Mouse (Mus musculus): ENCODE data around the gene Slc25a17.

The Slc25a17 gene

DNA sequence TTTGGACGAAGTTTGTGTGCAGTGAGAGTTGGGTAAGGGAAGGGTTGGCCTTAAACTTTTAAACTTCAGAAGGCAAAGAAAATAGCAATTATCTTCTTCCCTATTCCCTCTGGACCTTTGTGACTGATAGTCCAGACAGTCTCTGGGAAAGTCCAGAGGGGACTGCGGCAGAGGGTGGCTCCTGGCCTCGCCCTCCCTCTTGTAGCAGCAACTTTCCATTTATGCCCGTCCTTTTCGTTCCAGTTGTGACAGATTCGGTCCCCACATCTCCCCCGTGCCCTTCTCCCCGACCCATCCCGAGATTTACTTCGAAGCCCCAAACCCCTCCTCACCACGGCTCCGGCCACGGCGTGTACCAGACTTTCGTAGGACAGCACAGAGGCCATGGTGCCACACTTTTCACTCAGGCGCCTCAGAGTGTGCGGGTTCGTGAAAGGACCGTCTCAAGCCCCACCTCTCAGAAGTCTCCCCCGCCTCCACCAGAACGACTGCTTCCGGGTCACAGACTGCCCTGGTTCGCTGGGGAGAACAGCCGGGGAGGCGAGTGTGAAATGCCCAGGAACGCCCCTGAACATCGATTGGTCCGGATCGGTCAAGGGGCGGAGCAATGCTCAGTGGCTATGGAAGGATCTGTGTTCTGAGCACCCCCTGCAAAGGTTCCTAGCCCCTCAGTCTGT lies at the start of gene Slc25a17:
TSS of gene Slc25a17 (minus strand) at position 468 of the 677 bp plus-strand sequence.
- peak; percentile 89 for DNase-seq (ENCODE audit: low spot score)

DNA sequence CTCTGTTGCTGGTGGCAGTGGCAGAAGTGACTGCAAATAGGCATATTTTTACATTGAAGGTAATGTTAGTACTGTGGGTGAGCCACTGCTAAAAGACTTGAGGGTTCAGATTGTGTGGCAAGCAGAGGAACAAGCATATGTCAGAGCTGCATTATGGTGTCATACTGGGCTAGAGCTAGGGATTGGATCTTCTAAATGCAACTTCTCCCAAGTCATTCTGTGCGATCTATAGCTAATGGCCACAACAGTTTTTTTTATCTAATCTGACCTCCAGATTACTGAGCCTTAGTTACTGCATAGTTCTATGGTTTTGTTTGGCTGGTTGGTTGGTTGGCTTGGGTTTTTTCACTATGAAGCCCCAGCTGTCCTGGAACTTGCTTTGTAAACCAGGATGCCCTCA lies 47.6 kb upstream of the Slc25a17 start, which contains the start of gene Dnajb7:
TSS of gene Dnajb7 (minus strand) at position 101 of the 400 bp plus-strand sequence.
- no peak for DNase-seq (ENCODE audit: low spot score)

DNA sequence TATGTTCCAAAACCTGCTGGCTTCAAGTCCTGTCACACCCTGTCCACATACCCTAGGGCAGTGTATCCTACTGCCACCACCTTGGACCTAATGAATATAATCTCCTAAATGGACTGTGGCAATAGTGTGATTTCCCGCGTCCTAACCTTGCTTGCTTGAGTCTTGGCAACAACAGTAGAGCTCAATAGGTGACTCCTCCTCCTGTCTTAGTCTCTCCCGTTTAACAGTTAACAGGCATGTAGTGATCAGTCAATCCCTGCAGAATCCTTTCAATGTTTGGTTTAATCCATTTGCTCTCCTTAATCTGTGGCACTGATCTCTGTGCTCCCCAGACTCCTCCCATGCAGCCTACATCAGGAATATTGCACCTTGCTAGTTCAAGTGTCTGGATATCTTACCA lies 44.4 kb upstream of the Slc25a17 start:
- DNase-seq (ENCODE audit: low spot score) = no peak

DNA sequence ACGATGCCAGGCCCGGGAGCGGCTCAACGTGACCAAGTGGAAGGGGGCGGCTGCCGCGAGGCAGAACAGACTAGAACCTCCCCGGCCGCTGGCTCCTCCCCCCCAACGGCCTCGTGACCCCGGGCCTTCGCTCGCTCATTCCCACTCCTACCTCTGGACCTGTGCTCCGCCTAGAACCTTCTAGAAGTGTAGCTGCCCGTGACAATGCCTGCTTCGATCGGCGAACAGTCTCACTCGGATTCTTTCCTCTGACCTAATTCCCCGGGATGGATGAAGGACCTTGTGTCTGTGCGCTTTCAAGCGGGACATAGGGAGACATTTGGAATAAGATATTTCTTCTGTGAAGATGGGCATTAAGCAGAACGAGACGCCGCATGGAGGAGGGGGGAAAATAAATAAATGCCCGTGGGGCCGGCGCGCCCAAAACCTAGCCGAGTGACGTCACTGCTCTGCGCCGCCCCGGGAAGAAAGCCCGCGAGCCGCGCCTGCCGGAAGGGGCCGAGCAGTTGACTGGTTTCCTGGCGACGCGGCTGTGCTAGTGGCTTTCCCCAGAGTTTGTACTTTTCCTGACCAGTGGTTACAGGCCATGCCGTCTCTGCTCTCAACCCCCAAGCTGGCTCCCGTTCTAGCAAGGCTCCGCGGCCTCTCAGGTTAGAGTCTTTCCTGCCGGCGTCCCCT lies 39.2 kb upstream of the Slc25a17 start, which contains the start of the genes St13 and Xpnpep3:
TSS of gene St13 (minus strand) at position 440 of the 678 bp plus-strand sequence.
TSS of gene Xpnpep3 (plus strand) at position 501 of the 678 bp plus-strand sequence.
- peak; percentile 99 for DNase-seq (ENCODE audit: low spot score)

DNA sequence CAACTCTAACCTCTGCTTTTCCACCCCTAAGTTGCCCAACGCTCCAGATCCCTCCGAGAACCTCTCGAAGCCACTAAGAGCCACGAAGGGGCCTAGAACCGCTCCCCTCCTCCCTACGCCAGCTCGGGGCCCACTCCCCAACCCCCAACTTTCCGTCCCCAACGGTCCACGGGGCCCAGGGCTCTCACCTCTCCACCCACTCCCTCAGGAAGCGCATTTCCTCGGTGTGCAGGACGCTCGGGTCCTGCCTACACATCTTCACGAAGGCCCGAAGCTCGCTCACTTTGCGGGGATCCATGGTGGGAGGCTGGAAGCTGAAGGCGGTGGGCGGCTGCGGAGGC lies 38.7 kb upstream of the Slc25a17 start:
- DNase-seq (ENCODE audit: low spot score) = no peak

DNA sequence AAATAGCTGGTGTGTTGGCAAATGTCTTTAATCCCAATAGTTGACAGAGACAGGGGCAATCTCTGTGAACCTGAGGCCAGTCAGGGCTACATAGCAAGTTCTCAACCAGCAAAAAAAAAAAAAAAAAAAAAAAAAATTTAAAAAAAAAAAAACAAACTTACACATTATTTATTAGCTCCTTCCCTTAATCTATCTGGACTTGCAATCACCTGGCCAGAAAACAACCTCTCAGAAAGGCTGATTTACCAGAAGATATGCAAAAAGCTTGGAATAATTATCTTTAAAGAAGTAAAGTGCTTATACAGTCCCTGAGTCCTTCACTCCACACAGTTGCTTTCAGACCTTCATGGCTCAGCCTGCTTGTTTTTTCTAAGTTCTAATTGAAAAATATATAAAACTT lies 37.6 kb upstream of the Slc25a17 start:
- DNase-seq (ENCODE audit: low spot score) = no peak

DNA sequence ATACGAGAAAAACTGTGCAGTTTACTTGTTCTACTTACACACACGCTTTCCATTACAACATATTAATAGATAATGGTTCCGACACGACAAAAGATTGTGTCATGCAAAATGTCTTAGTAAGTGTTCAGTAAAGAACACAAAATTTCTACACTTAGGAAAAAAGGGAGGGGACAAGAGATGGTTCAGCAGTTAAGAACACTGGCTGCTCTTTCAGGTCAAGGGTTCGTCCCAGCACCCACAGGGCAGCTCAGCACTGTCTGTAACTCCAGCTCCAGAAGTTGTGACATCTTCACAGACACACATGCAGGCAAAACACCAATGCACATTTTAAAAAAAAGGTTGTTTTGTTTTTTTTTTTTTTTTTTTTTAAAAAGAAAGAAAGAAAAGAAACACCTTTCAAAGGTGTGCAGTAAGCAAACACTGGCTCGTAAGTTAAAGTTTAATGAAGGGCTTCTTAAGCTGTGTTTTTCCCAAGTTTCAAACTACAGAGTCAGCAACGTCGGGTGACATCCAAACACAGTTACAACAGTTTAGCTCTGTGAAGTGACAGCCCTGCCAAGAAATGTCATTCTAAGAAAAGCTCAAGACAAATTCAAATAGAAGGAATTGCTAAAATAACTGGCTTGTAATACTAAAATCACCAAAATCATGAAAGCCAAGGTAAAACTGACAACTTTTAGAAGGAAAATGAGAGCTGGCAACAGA lies 33.8 kb upstream of the Slc25a17 start:
- DNase-seq (ENCODE audit: low spot score) = no peak

DNA sequence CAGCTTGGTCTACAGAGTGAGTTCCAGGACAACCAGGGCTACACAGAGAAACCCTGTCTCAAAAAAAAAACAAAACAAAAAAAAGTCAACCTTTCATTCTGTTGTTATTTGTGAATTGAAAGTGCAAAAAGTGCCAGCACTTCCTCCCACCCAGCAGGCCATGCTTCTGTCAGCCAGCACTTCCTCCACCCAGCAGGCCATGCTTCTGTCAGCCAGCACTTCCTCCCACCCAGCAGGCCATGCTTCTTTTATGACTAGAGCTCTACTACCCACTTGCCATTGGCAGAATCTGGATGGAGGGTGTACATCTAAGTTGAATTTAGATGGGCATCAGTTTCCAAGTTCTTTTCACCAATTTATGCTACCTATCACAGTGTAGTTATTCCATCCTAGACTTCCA lies 32.4 kb upstream of the Slc25a17 start:
- no peak for DNase-seq (ENCODE audit: low spot score)

DNA sequence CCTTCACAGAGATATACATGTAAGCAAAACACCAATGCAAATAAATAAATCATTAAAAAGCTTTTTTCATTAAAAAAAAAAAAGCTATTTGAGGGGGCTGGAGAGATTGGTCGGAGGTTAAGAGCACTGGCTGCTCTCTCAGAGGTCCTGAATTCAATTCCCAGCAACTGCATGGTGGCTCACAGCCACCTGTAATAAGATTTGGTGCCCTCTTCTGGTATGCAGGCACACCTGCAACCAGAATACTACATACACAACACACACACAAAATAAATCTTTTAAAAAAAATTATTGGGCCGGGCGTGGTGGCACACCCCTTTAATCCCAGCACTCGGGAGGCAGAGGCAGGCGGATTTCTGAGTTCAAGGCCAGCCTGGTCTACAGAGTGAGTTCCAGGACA lies 25.7 kb upstream of the Slc25a17 start:
- no peak for DNase-seq (ENCODE audit: low spot score)

DNA sequence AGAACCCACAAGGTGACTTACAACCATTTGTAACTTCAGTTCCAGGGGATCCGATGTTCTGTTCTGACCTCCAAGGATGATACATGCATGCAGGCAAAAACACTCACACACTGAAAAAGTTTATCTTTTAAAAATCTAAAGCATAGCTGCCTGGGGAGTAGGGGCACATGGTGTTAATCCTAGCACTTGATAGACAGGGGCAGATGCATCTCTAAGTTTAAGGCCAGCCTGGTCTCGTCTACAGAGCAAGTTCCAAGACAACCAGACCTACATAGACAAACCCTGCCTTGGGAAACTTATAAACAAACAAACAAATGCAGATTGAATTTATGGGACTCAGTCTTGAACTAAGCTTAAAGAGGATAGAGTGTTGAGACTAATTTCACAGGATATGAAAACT lies 18.2 kb upstream of the Slc25a17 start:
- DNase-seq (ENCODE audit: low spot score) = no peak

DNA sequence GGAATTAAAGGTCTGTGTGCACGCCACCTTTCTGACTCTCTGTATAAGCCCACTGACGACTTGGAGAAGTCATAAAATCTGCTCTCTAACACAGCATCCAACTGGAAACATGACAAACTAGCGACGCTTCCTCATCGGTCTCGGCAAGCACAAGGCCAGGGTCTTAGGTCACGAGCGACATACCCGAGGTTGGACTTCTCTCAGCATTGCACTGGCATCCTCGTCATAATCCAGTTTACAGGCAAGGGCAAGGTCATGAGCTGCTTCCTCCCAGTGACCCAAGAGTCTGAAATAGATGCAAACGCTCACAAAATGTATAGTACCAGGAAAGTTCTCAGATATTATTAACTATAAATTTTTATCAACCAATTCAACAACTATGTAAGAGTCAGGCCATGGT lies 14.0 kb upstream of the Slc25a17 start:
- no peak for DNase-seq (ENCODE audit: low spot score)

DNA sequence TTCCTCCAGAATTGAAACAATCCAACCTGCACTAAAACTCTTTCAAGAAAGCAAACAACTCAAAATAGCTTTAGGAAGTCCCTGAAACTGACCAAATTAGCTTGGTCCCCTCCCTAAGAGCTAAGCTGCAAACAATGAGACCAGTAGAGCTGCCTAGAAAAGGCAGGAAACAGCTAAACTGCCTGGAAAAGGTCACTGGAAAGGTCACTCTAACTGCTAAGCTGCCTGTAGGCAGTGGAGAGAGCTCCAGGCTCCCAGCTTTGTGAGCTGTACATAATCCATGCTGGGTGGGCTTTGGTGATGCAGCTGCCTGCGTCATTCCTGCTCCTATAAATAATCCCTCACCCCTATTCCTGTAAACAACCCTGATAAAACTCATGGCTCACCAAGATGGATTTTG lies 9.7 kb upstream of the Slc25a17 start:
- no peak for DNase-seq (ENCODE audit: low spot score)

DNA sequence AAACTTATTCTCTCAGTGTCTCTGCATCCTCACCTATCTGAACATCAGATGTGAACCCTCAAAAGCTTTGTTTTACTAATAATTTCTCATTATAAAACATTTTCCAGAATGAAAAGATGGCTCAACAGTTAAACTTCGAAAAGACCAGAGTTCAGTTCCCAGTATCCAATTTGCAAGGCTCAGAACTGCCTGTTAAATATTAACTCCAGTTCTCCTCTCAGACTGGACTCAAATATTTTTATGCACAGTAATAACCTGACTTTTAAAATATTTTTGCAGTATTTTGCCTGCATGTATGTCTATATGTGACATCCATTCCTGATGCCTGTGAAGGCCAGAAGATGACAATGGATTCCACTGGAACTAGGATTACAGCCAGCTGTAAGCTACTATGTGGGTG lies 8.0 kb upstream of the Slc25a17 start:
- no peak for DNase-seq (ENCODE audit: low spot score)

DNA sequence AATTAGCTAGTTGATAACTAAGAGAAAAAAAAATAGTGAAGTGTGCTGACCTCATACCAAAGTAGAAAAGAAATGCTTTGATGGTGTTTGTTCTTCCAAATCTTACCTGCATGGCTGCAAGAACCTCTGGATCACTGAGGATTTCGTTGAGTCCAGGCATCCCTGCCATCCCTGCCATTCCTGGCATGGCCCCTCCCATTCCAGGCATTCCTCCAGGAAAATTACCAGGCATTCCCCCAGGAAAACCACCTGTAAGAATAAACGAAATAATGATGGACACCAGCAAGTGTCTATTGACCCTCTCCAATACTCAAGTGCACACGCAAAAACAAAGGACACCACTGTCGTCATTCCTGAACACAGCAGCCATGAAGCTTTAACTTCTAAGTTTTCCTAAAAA lies 5.6 kb upstream of the Slc25a17 start:
- DNase-seq (ENCODE audit: low spot score) = no peak

DNA sequence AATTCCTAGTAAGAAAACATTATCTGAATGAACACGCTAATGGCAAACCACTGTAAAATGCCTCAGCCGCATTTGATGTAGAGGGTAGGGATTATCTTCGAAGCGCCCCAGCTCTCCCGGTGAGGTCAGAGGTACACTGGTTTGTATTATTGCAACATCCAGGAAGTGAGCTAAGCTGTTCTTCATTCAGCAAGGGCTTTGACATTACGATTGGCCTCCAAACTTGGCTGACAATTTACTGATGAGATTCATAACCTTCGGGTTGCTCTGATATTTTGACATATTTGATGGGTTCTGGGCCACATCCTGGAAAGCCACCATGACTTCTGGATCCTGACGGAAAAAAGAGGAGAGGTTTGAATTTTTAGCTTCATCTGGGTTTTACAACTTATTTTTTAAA lies 4.6 kb upstream of the Slc25a17 start:
- DNase-seq (ENCODE audit: low spot score) = no peak

DNA sequence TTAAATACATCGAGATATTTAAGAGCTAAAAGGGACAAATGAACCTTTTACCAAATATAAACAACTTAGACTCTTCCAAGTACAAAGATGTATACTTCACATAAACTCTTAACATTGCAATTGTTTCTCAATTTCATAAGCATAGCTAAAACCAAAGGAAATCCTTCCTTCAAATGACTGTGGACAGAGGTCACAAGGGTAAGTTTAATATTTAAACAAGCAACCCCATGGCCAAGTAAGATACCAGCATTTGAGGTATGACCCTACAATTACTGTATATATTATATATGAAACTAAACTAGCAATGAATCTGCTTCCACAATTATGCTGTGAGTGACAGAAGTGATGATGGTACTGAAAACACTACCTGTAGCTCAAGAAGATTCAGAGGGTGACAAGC lies 3.7 kb upstream of the Slc25a17 start:
- DNase-seq (ENCODE audit: low spot score) = no peak

DNA sequence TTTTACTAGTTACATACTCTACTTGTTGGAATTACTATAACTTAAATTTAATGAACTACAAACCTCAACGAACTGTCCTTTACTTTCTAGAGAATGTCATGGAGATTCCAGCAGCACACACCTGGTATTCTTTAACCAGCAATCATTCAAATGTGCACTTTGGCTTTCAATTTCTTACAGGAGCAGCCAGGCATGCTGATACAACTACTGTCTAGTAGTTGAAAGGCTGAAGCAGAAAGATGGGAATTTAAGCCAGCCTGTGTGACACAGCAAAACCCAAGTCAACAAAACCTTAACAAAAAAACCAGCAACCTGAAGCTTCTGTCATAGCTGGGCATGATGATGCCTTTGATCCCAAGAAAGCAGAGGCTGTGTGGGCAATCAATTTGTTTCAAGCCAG lies 1.9 kb upstream of the Slc25a17 start:
- DNase-seq (ENCODE audit: low spot score) = no peak

DNA sequence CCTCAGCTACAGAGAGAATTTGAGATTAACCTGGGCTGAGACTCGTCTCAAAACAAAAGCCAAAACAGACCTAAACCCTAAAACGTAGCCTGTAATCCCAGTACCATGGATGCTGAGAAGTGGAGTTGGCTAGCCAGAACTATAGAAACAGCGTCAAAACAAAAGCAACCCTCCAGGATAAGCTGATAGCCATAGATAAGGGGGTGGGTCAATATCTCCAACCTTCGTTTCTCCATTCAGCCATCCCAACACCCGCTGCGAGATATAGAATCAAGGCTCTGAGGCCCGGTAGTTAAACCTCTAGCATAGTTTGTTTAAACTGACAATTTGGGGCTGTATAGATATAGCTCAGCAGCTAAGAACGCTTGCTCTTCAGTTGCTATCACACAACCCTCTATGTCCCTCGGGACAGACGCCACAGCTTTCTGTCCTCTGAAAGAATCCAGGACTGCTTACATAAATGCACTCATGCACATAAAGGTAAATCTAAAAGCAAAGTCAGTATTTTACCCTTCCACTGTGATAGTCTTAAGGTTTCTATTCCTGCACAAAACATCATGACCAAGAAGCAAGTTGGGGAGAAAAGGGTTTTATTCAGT lies 904 bp upstream of the Slc25a17 start:
- no peak for DNase-seq (ENCODE audit: low spot score)

DNA sequence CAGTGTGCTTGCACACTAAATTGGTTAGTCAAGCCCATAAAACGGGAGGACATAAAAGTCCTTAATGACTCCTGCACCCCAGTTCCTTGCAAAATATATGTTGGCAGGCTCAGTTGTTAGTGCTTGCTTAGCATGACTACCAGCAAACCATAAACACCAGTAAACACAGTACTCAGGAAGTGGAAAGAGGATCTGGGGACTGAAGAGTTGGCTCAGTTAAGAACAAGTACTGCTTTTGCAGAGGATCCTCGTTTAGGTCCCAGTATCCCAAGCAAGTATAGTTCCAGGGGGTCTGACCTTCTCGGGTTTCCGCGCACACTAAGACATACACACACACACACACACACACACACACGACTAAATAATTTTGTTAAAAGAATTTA lies 401 bp upstream of the Slc25a17 start:
- DNase-seq (ENCODE audit: low spot score) = no peak

DNA sequence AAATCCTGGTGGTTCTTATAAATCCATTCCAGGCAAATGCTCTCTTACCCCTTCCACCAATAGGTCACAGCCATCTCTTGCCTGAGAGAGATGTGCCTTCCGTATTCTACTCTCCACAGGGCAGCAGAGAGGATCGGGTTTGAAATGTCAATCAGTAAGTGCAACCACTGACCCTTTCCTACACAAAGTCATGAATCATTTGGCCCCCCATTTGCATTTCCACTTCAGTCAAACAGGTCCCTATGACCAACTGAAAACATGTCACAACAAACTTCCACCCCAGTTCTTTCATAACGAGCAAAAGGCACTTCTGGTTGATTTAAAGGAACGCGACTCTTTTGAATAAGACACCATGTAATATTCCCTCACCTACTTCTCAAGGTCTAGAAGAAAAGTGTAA lies 1.2 kb downstream of the Slc25a17 start:
- no peak for DNase-seq (ENCODE audit: low spot score)

DNA sequence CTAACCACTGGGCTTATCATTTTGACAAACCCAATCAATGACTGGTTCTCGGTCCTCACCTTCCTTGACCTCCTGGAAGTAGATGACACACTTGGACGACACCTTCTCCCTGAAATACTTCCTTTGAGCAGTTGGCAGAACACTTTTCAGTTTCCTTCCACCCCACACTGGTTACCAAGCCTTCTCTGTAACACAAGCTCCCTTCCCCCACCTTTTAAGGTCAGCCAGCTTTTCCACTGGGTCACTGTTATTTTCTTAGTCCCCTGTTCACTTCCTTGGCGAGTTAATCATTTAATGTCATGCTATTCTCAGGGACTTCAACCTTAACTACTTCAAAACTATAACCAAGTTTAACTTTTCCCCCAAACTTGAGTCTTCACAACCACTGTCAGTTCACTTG lies 1.7 kb downstream of the Slc25a17 start:
- no peak for DNase-seq (ENCODE audit: low spot score)

DNA sequence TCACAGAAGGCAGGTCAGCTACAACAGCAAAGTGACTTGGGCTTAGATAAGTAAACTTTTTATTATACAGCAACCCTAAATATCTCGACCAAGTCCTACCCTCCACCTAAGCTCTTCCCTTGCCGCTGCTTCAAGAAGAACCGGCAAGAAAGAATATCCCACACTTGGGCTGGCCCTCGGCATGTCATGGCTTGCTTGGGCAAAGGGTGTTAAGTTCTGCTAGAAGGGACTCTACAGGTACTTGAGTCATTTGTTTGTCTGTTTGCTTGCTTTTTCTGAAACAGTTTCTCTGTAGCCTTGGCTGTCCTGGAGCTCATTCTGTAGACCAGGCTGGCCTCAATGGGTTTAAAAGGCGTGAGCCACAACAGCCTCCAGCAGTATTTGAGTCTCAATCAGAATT lies 3.7 kb downstream of the Slc25a17 start:
- peak; percentile 43 for DNase-seq (ENCODE audit: low spot score)

Data from urinary bladder, postnatal 25 days (tissue).